19 mouse cellular contexts compared by ENCODE assay signal in the genomic region with DNA sequence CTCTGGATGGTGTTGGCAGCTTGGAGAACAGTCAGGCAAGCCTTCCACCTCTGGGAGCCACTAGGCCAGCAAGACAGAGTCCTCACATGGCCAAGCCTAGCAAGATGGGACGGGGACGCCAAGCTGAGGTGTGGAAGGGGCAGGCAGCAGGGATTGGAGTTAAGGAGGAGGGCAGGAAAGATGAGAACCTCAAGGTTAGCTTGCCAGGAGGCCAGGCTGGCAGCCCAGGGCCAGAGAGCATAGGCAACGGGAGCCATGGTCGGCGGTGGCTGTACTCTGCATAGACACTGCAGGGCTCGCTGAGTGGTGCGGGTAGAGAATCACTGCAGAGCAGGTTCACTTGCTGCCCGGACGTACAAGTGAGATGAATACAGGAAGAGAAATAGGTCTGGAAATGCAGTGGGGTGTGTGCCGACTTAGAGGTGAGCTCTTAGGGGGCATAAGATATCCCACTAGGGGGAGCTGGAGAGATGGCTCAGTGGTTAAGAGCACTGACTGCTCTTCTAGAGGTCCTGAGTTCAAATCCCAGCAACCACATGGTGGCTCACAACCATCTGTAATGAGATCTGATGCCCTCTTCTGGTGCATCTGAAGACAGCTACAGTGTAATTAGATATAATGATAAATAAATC. TPM values are rescaled to one million over a fixed set of nuclear protein-coding genes. Genes with fewer than 3 reads are reported as not detected.
DNase-seq lines count a peak whose midpoint lies in the region; ATAC-seq and TF ChIP-seq lines count a peak whose summit lies in the region.
"Had no signal": no experiment of that assay in that cellular context is flagged by ENCODE, and none has a peak within 500 bp of the region (broad histone marks: within the 10 kb centered on the region; RNA-seq: fewer than 3 reads in every experiment).

No protein-coding gene starts in this region.

- peak; percentile 32 for TF ChIP-seq CTCF in layer of hippocampus, adult 2 months (conservative IDR thresholded peaks at IDR 0.05)

- no peak for ATAC-seq in forebrain, embryonic 15.5 days (replicated peaks)
- ATAC-seq: activated CD4-positive, CD25-positive, alpha-beta regulatory T cell, adult 4 months had no signal

- H3K9ac ChIP-seq in forebrain, embryonic 15.5 days (replicated peaks), result no peak overlapping the region
- H3K9ac ChIP-seq: heart, embryonic 13.5 days had no signal

- peaks cover 19% of the 10 kb centered on the region for H3K4me1 ChIP-seq in forebrain, embryonic 10.5 days
- peaks cover 11% of the 10 kb centered on the region; the same call in 1 of the 2 replicates for H3K4me1 ChIP-seq in forebrain, embryonic 15.5 days

- H3K9me3 ChIP-seq in forebrain, embryonic 10.5 days, result no peaks in the 10 kb centered on the region; the same call in 1 of the 2 replicates
- H3K9me3 ChIP-seq in forebrain, embryonic 15.5 days, result no peaks in the 10 kb centered on the region
- H3K9me3 ChIP-seq: heart, embryonic 13.5 days had no signal

- H3K4me3 ChIP-seq in forebrain, embryonic 10.5 days, result no peak overlapping the region
- no peak overlapping the region for H3K4me3 ChIP-seq in forebrain, embryonic 15.5 days
- H3K4me3 ChIP-seq in layer of hippocampus, adult 2 months, result no peak overlapping the region
- H3K4me3 ChIP-seq: heart, embryonic 13.5 days had no signal

- no peaks in the 10 kb centered on the region for H3K27me3 ChIP-seq in forebrain, embryonic 10.5 days (ENCODE audit: poor library complexity, severe bottlenecking)
- no peaks in the 10 kb centered on the region for H3K27me3 ChIP-seq in forebrain, embryonic 15.5 days
- H3K27me3 ChIP-seq: heart, embryonic 13.5 days had no signal

- H3K4me2 ChIP-seq in forebrain, embryonic 15.5 days (replicated peaks), result no peak overlapping the region
- H3K4me2 ChIP-seq: heart, embryonic 13.5 days had no signal

- DNase-seq in forebrain, embryonic 10.5 days (ENCODE audit: extremely low spot score, low spot score), result no peak
- DNase-seq in layer of hippocampus, adult 2 months (ENCODE audit: low spot score in 2 of 2), result no peak
- no peak for DNase-seq in layer of hippocampus, postnatal 25 days (ENCODE audit: extremely low spot score in 1 of 2, low spot score in 1 of 2)
- DNase-seq in thymus, postnatal 0 days (ENCODE audit: low spot score), result peak; percentile 14
- DNase-seq in thymus, postnatal 10 days (ENCODE audit: low spot score in 2 of 2), result no peak
- DNase-seq in spleen, postnatal 4 days (ENCODE audit: low spot score in 2 of 2), result no peak
- no peak for DNase-seq in thymus, adult 18-20 months
- DNase-seq: cerebellum, adult 9-11 months; embryo, embryonic 11 days; kidney, postnatal 14 days; layer of hippocampus, adult 9-11 months; liver; right cerebral cortex, postnatal 14 days; thymus, postnatal 14 days had no signal

- WGBS in forebrain, embryonic 10.5 days, result 78% methylated on average over 10 of the region's 10 CpGs
- 84% methylated on average over 10 of the region's 10 CpGs for WGBS in forebrain, embryonic 15.5 days

- no peaks in the 10 kb centered on the region for H3K36me3 ChIP-seq in forebrain, embryonic 10.5 days (replicated peaks)
- H3K36me3 ChIP-seq in forebrain, embryonic 15.5 days, result no peaks in the 10 kb centered on the region
- H3K36me3 ChIP-seq: heart, embryonic 13.5 days had no signal

- H3K27ac ChIP-seq in forebrain, embryonic 10.5 days, result peak overlapping the region; percentile 54
- H3K27ac ChIP-seq in forebrain, embryonic 15.5 days (replicated peaks), result no peak overlapping the region
- no peak overlapping the region for H3K27ac ChIP-seq in layer of hippocampus, adult 2 months

RNA-seq across cellular contexts. Expression of gene 1190005I06Rik, which starts 5.3 kb away (rescaled TPM):
- 2.3 and 2.8 TPM in 2 replicates for polyA plus RNA-seq in forebrain, embryonic 10.5 days (2016; fragmentation: Nextera tagmentation; extraction: Ambion mirVana)
- polyA plus RNA-seq in forebrain, embryonic 15.5 days (2015; fragmentation: Nextera tagmentation; extraction: Ambion mirVana), result 8.3 and 11.3 TPM in 2 replicates
- total RNA-seq in layer of hippocampus, adult 2 months (2021), result 10 to 100 TPM; 14.0 to 15.6 TPM
- 10 to 100 TPM; 15.2 to 15.9 TPM for total RNA-seq in layer of hippocampus, postnatal 25 days (2021)
- 2.1 TPM in 2 replicates for polyA plus RNA-seq in thymus, postnatal 0 days (2015; fragmentation: Nextera tagmentation; extraction: Ambion mirVana)
- total RNA-seq: hematopoietic stem cell, adult 5-6 weeks; megakaryocyte-erythroid progenitor cell, adult 5-6 weeks had no signal
- polyA plus RNA-seq: activated CD4-positive, CD25-positive, alpha-beta regulatory T cell, adult 4 months had no signal

RNA-seq across cellular contexts. Expression of gene Gm27021, which starts 25.7 kb away (rescaled TPM):
- polyA plus RNA-seq in forebrain, embryonic 10.5 days (2016; fragmentation: Nextera tagmentation; extraction: Ambion mirVana), result 3.2 and 4.0 TPM in 2 replicates
- 6.6 and 7.3 TPM in 2 replicates for polyA plus RNA-seq in forebrain, embryonic 15.5 days (2015; fragmentation: Nextera tagmentation; extraction: Ambion mirVana)
- under 1 TPM in 1 of 2 experiments, not detected in 1; 0.69 TPM for total RNA-seq in layer of hippocampus, adult 2 months (2021)
- not detected for total RNA-seq in layer of hippocampus, postnatal 25 days (2021)
- 1.6 and 2.3 TPM in 2 replicates for polyA plus RNA-seq in thymus, postnatal 0 days (2015; fragmentation: Nextera tagmentation; extraction: Ambion mirVana)
- total RNA-seq: hematopoietic stem cell, adult 5-6 weeks; megakaryocyte-erythroid progenitor cell, adult 5-6 weeks had no signal
- polyA plus RNA-seq: activated CD4-positive, CD25-positive, alpha-beta regulatory T cell, adult 4 months had no signal

RNA-seq across cellular contexts. Expression of gene Cox4i1, which starts 25.9 kb away (rescaled TPM):
- 865 and 885 TPM in 2 replicates for polyA plus RNA-seq in forebrain, embryonic 10.5 days (2016; fragmentation: Nextera tagmentation; extraction: Ambion mirVana)
- 971 and 990 TPM in 2 replicates for polyA plus RNA-seq in forebrain, embryonic 15.5 days (2015; fragmentation: Nextera tagmentation; extraction: Ambion mirVana)
- 1,000 to 10,000 TPM in 1 of 2 experiments, 100 to 1,000 TPM in 1; 991 to 1,040 TPM for total RNA-seq in layer of hippocampus, adult 2 months (2021)
- total RNA-seq in layer of hippocampus, postnatal 25 days (2021), result 1,000 to 10,000 TPM; 1,090 to 1,232 TPM
- 1,161 and 1,200 TPM in 2 replicates for polyA plus RNA-seq in thymus, postnatal 0 days (2015; fragmentation: Nextera tagmentation; extraction: Ambion mirVana)

RNA-seq across cellular contexts. Expression of gene Emc8, which starts 26.2 kb away (rescaled TPM):
- polyA plus RNA-seq in forebrain, embryonic 10.5 days (2016; fragmentation: Nextera tagmentation; extraction: Ambion mirVana), result 379 and 400 TPM in 2 replicates
- polyA plus RNA-seq in forebrain, embryonic 15.5 days (2015; fragmentation: Nextera tagmentation; extraction: Ambion mirVana), result 168 and 178 TPM in 2 replicates
- total RNA-seq in layer of hippocampus, adult 2 months (2021), result 10 to 100 TPM; 74.1 to 85.4 TPM
- 10 to 100 TPM; 73.4 to 89.1 TPM for total RNA-seq in layer of hippocampus, postnatal 25 days (2021)
- 259 and 294 TPM in 2 replicates for polyA plus RNA-seq in thymus, postnatal 0 days (2015; fragmentation: Nextera tagmentation; extraction: Ambion mirVana)

RNA-seq across cellular contexts. Expression of gene Gins2, which starts 53.0 kb away (rescaled TPM):
- 154 and 158 TPM in 2 replicates for polyA plus RNA-seq in forebrain, embryonic 10.5 days (2016; fragmentation: Nextera tagmentation; extraction: Ambion mirVana)
- polyA plus RNA-seq in forebrain, embryonic 15.5 days (2015; fragmentation: Nextera tagmentation; extraction: Ambion mirVana), result 27.1 and 34.2 TPM in 2 replicates
- total RNA-seq in layer of hippocampus, adult 2 months (2021), result 1 to 10 TPM; 5.2 to 6.2 TPM
- 1 to 10 TPM; 2.9 to 4.6 TPM for total RNA-seq in layer of hippocampus, postnatal 25 days (2021)
- polyA plus RNA-seq in thymus, postnatal 0 days (2015; fragmentation: Nextera tagmentation; extraction: Ambion mirVana), result 60.0 and 77.9 TPM in 2 replicates
